Mouse (Mus musculus): ENCODE data around the gene Olfr983. TPM values are rescaled to one million over a fixed set of nuclear protein-coding genes. Genes with fewer than 3 reads are reported as not detected.
A peak's percentile ranks its signal among the peaks of the same experiment; 100 is the strongest.

Gene Olfr983
- total RNA-seq (2021): not detected

DNA sequence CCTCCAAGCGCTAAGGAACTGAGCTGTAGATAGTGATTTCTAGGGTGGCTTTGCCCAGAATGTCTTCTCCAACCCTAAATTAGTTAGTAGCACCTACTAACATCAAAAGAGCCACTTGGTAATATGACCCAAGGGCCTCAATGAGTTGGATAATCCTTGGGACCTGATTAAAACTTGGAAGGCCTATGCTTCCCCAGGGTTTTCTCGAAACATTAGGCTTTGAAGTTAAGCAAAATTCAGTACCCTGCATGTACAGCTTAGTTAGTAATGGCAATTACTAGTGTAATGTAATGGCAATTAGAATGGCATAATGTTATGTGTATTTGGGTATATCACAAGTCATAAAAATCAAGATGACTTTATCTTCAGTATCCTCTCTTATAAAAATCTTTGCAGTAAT is at the start of gene Olfr983:
TSS of gene Olfr983 (minus strand) at position 101 of the 400 bp plus-strand sequence.
- no peak for DNase-seq (ENCODE audit: low spot score in 2 of 2)
- intact Hi-C loops (cut with DNase I): no loop called here

- intact Hi-C loops (cut with DNase I): no loop called here
- DNase-seq (ENCODE audit: low spot score in 2 of 2): no peak
Measured at GRCm38 (mm10) chr9:40141544-40141943, 48.1 kb upstream of the Olfr983 start.

DNA sequence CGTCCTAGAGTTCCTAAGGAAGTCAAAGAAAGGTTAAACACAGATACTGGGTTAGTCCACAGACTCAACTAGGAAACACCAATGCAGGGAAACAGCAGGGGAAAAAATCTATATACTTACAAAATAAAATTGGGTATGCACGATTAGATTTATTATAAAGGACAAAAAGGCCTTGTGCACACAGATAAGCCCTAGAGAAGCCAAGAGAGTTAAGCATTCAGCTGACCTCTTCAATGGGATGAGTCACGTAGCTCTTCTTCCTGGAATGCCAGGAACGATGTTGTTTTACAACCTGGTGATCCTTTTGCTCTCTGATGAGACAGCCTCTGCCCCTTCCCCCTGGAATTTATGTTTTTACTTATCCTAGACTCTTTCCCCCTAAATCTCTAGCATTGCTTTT is 46.1 kb upstream of the Olfr983 start:
- intact Hi-C loops (cut with DNase I): no loop called here
- no peak for DNase-seq (ENCODE audit: low spot score in 2 of 2)

- no peak for DNase-seq (ENCODE audit: low spot score in 2 of 2)
- intact Hi-C loops (cut with DNase I): no loop called here
Measured at GRCm38 (mm10) chr9:40136987-40137688, 43.7 kb upstream of the Olfr983 start.

GRCm38 (mm10) chr9:40130556-40130955 is 37.2 kb upstream of the Olfr983 start:
- DNase-seq (ENCODE audit: low spot score in 2 of 2): no peak
- intact Hi-C loops (cut with DNase I): no loop called here

DNA sequence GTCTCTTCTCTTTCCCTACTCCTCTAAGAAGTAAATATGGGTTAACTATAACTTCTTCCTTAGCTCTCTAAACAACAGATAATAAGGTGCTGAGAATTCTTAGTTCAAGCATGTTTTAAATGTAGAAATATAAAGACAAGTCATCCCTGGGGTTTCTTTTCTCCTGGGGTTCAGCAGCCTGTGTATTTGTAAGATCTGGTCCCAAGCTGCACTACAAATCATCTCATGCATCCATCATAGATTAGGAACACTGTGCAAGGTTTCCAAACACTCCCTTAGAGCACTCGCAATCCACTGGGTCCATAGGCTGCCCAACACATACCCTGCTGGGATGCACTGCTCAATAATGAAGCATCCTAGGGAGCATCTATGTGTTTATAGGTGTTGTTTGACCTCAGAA is 36.7 kb upstream of the Olfr983 start, which contains the start of gene Olfr985:
TSS of gene Olfr985 (minus strand) at position 101 of the 400 bp plus-strand sequence.
- no peak for DNase-seq (ENCODE audit: low spot score in 2 of 2)

GRCm38 (mm10) chr9:40117287-40117659 is 23.9 kb upstream of the Olfr983 start:
- intact Hi-C loops (cut with DNase I): no loop called here
- no peak for DNase-seq (ENCODE audit: low spot score in 2 of 2)

More for the DNA sequence above, 36.7 kb upstream of the Olfr983 start, which contains the start of gene Olfr985:
- intact Hi-C loops (cut with DNase I): no loop called here

GRCm38 (mm10) chr9:40116645-40117286 is 23.4 kb upstream of the Olfr983 start:
- intact Hi-C loops (cut with DNase I): no loop called here
- DNase-seq (ENCODE audit: low spot score in 2 of 2): peak; percentile 10 to 27

DNA sequence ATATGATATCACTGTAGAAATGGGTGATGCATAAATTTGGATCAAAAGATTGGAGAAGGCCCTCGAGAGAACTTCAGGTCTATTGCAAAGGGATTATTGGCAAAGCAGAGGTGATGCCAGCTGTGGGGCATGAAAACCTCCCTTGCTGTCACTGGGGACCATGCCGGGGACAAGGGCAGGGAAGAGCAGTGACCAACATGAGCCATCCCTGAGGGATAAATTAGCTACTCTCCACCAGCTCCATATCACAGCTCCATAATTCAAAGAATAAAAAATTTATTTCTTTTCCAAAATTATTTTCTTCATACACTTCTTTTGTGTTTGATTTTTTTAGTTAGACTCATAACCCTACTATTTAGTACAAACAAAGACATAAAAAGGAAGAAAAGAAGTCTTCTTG is 20.7 kb upstream of the Olfr983 start, which contains the start of gene Olfr984:
TSS of gene Olfr984 (minus strand) at position 101 of the 400 bp plus-strand sequence.
- DNase-seq (ENCODE audit: low spot score in 2 of 2): no peak
- intact Hi-C loops (cut with DNase I): no loop called here

GRCm38 (mm10) chr9:40094769-40095168 is 1.4 kb upstream of the Olfr983 start:
- intact Hi-C loops (cut with DNase I): no loop called here
- no peak for DNase-seq (ENCODE audit: low spot score in 2 of 2)

DNA sequence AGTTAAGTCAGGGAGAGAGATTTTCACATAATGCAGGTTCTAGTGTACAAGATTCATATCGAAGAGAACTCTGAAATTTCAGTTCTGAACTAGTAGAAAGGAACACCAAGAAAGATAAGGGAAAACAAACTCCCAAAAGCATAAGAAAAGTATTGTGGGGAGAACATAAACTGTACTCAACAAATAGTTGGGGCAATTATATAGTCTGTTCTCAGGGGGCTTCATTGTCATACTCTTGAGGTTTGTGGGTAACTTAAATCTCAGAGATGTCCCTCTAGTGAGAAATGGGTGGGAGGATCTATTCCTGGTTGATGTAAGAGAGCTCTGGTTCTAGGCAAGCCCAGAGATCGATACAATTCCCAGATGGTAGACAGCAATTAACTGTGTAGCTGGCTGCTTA is 19.9 kb downstream of the Olfr983 start, which contains the start of gene Olfr982:
TSS of gene Olfr982 (plus strand) at position 301 of the 400 bp plus-strand sequence.
- no peak for DNase-seq (ENCODE audit: low spot score in 2 of 2)
- intact Hi-C loops (cut with DNase I): no loop called here

DNA sequence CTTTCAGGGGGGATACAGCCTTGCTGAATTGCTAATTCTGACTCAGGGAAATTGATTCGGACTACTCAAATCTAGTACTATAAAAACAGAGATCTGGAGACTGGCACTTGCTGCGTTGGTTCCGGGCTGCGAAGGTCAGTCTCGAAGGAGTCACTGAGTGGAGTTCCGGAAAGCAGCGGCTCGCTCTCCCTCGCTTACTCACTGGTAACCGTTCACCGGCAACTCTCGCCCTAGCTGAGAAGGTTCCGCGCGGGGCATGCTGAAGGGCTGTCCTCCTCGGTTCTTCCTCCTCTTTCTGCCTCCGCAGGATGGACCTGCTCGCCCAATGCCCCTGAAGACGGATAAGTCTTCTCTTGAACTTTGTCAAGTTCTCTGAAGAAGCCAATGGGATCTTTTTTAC is 43.3 kb downstream of the Olfr983 start:
- no peak for DNase-seq (ENCODE audit: low spot score in 2 of 2)
- intact Hi-C loops (cut with DNase I): no loop called here

Other genes starting within 250 kb of the Olfr983 start
- gene Olfr972, start 227.2 kb downstream of the Olfr983 start, total RNA-seq (2021): not detected
- gene Olfr229, start 186.3 kb downstream of the Olfr983 start, total RNA-seq (2021): not detected
- not detected for gene Olfr974, start 156.1 kb downstream of the Olfr983 start, total RNA-seq (2021)
- not detected for gene Olfr975, start 141.5 kb downstream of the Olfr983 start, total RNA-seq (2021)
- gene Olfr976, start 132.5 kb downstream of the Olfr983 start, total RNA-seq (2021): not detected
- gene Olfr978, start 101.5 kb downstream of the Olfr983 start, total RNA-seq (2021): not detected
- gene Olfr979, start 90.1 kb downstream of the Olfr983 start, total RNA-seq (2021): not detected
- gene Olfr980, start 84.0 kb downstream of the Olfr983 start, total RNA-seq (2021): not detected
- not detected for gene Olfr981, start 72.1 kb downstream of the Olfr983 start, total RNA-seq (2021)
- gene Olfr982, start 19.8 kb downstream of the Olfr983 start, total RNA-seq (2021): not detected
- not detected for gene Olfr984, start 20.6 kb upstream of the Olfr983 start, total RNA-seq (2021)
- gene Olfr985, start 36.6 kb upstream of the Olfr983 start, total RNA-seq (2021): not detected
- gene Tmem225, start 54.5 kb upstream of the Olfr983 start, total RNA-seq (2021): not detected
- gene Olfr986, start 87.3 kb upstream of the Olfr983 start, total RNA-seq (2021): not detected
- 1 to 10 TPM; 2.9 to 3.1 TPM for gene Zfp202, start 98.7 kb upstream of the Olfr983 start, total RNA-seq (2021)
- 100 to 1,000 TPM; 103 to 113 TPM for gene Scn3b, start 175.6 kb upstream of the Olfr983 start, total RNA-seq (2021)